Mouse (Mus musculus) T-helper 1 cell (primary cell): ENCODE measurements around the gene Acsbg1.

Experiments used
- in situ Hi-C: fragments of 300-600 bp; cut with MboI, MseI; formaldehyde crosslinking; loops from one replicate; pipeline ENCODE4 v1.15.1; 2025; ENCODE audit warnings: high pct_unique_total_duplicates

Gene Acsbg1

DNA sequence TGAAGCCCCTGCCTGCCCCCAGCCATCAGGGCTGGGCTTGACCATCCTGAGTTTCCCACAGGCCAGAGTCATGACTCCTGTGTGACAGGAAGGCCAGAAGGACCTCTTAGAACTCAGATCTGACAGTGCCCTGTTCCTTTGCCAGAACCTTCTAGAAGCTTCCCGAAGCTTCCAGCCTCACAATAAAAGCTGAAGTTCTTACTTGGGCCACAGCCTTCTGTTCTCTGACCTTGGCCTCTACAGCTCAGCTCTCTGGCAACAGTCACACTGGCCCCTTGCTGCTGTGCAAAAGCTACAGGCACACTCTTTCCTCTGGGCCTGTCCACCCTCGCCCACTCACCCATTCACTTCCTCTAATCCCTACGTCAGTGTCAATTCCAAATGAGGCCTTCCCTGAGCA lies 10.3 kb upstream of the Acsbg1 start:
- in situ Hi-C loops: loop anchor here (25.0 kb wide), 1 partner anchor 685 kb away; the partner anchor contains the start of gene Elmod1

DNA sequence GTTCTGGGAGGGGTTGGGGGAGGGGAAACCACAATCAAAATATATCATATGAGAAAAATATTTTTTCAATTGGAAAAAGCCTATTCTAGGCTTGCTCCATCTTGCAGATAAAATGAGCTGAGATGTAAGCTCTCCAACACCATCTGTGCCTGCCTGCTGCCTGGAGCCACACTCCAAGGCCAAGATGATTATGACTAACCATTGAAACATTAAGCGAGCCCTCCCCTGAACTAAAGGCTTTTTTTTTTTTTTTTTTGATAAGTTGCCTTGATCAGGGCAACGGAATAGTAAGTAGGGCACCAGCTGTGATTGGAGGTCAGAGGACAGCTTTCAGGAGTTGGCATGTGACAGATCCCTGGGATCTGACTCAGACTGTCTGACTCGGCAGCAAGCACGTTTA lies 6.8 kb upstream of the Acsbg1 start:
- in situ Hi-C loops: loop anchor here (25.0 kb wide), 1 partner anchor 681 kb away; the partner anchor contains the start of gene Elmod1

DNA sequence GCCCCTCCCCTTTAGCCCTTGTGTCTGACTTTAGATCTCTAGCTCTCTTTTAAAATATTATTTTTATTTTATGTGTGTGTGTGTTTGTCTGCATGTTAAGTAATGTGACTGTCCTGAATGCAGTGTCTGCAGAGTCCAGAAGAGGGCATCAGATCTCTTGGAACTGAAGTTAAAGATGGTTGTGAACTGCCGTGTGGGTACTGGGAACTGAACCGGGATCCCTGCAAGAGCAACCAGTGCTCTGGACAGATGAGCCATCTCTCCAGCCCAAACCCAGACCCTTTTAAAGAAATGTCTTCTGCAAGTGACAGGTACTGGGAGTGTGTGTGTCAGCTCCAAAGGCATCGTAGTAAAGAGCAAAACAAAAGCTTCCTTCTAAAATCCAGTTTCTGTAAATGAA lies 4.4 kb upstream of the Acsbg1 start:
- in situ Hi-C loops: loop anchor here (25.0 kb wide), 1 partner anchor 679 kb away; the partner anchor contains the start of gene Elmod1

DNA sequence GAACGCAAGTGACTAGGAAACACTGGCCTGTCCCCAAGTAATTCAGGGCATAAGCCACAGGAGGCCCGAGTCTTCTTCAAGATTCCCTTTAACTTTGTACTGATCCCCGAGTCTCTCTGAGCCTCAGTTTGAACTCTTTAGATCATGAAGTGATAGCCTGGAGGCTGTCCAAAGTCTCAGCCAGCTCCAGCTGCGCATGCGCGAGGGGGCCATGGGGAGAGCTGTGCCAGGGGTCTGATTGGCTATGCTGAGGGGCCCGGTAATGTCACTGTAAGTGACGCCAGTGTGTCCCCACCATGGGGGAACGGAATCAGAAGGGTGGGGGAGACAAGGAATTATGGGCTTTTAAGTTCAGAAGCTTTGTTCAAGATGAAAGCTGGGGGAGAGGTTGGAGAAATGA lies 2.7 kb upstream of the Acsbg1 start:
- in situ Hi-C loops: loop anchor here (25.0 kb wide), 1 partner anchor 677 kb away; the partner anchor contains the start of gene Elmod1

DNA sequence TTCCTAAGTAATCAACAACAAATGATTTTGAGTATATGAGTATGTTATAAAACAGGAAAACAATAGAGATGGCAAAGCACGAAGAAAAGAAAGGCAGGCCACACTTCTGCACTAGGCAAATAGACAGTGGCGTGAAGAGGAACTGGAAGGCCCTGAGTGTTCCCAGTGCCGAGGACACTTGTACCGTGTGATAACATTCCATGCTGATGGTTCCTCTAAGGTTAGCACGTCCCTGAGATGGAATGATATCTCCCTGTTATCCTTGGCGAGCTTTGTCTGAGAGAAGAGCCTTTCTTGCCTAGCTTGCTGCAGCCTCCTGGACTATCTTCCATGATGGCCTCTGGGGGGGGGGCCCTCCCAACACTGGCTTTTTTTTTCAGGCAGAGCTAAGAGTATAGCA lies 2.9 kb downstream of the Acsbg1 start:
- in situ Hi-C loops: loop anchor here (25.0 kb wide), 1 partner anchor 671 kb away; the partner anchor contains the start of gene Elmod1

DNA sequence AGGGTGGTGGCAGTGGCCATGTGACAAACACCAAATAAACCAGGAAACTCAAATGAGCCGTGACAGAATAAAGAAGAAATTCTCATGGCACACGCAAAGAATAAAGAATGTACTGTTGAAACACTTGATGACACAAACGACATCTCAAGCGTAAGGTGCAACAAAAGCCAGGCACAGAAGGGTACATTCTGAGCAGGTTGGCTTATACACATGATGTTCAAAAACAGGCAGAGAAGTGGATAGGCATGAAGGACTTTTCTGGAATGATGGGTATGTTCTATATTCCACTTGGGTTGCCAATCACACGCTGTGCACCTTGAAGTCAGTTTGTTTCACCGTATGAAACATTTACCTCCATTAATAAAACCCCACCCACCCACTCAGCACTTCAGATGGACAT lies 5.3 kb downstream of the Acsbg1 start:
- in situ Hi-C loops: loop anchor here (25.0 kb wide), 1 partner anchor 669 kb away; the partner anchor contains the start of gene Elmod1

DNA sequence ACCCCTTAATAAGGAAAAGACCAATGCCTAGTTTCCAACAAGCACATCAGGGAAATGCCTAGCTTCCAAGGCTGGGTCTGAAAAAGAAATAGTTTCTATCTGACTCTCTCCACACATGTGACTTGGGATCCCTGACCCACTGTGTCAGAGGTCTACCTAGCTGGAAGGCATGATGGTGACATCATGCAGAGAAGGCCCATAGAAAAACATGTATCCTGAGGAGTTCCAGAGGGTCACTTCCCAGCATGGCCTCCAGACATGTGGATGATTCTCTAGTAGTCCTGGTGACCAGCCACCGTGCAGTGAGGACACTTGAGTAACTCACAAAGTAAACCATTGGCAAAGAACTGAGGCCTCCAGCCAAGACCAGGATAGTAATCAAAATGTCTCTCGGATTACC lies 5.8 kb downstream of the Acsbg1 start:
- in situ Hi-C loops: loop anchor here (25.0 kb wide), 1 partner anchor 669 kb away; the partner anchor contains the start of gene Elmod1

DNA sequence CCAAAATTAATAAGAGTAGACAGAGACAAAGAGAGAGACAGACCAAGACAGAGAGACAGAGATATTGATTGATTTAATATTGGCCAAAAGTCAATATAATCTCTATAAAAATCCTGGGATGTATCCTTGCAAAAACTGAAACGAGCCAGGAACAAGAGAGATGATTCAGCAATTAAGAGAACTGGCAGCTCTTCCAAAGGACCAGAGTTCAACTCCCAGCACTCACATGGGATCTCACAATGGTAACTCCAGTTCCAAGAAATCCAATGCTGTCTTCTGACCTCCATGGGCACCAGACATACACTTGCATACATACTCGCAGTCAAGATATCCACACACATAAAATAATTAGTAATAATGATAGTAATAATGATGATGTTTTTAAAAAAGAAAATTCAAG lies 8.9 kb downstream of the Acsbg1 start:
- in situ Hi-C loops: loop anchor here (25.0 kb wide), 1 partner anchor 665 kb away; the partner anchor contains the start of gene Elmod1

DNA sequence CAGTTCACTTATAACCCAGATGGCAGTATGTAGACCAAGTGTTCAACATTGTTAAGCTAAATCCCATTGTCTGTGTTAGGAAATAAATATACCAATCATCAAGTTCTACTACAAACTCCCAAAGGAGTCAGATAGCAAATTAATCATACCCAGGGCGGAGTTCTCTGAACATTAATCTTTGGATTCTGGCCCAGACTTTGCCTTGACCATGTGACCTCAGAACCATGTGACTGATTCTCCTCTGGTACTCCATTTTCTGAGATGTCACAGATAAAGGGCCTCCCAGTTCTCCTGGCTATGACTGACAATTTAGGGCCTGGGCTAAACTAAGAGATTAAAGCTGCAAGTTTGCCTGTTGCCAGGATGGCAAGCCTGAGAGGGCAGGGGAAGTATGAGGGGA lies 12.3 kb downstream of the Acsbg1 start:
- in situ Hi-C loops: no loop called here

DNA sequence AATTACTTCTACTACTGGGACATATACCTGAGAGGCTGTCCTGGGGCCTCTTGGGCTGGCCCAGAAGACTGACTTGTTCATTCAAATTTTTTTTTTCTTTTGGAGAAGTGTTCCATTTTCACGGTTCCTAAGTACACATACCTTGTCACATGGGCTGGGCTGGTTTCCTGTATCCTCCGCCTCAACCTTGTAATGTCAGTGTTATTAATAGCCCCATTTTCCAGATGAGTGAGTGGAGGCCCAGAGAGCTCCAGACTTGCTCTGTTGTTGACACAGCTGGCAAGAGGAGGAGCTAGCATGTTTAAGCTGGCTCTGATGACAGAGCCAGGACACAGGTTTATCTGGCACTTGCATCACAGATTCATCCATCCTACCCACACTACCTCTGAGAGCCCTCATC lies 14.2 kb downstream of the Acsbg1 start:
- in situ Hi-C loops: no loop called here

DNA sequence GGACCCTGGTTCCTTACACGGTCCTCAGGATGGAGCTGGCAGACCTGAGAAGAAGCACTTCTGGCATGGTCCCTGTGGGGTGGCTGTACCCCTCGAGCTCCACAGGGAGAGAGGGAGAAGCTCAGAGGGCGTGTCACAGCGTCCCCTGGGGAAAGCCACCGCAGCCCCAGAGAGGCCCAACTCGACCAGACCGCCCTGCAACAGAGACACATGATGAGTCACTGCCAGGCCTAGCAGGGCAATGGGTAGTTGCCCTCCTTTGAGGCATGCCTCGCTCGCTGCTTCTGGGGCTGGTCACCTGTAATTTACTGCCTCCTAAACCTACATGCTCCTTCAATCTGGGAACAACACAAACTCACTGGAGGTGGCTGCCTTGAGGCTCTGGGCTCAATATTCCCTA lies 15.4 kb downstream of the Acsbg1 start:
- in situ Hi-C loops: no loop called here

DNA sequence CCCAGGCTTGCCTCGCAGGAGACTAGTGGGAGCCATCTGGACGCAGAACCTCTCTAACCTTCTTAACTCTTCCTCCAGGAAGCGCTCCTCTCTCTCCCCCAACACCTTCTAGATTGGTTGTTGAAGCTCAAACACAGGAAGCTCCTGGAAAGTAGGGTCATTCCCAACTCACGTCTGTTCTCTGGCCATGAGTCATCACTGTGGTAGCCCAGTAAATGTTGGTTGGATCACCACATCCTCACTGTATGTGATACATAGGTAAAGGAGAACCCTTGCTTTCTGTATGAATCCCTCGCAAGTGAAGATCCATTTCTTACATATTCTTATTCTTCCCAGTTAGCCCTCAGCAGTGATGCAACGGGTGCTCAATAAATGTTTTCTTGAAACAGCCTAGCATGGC lies 16.1 kb downstream of the Acsbg1 start:
- in situ Hi-C loops: no loop called here

DNA sequence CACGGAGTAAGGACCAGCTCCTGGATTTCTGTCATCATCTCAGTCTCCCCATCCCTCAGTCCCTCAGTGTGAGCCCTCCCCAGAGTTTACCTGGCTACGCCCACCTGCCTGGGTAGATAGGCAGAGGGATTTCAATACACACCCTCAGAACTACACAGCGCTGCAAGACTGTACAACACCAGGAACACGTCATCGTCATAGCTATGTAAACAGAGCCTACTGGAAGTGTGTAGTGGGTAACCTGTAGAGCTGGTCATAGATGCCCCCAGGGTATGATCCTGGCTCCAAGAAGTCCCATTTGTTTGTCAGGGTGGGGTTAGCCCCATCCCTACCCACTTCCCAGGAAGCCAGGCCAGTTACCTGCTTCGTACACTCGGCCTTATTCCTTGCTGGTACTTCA lies 18.5 kb downstream of the Acsbg1 start:
- in situ Hi-C loops: no loop called here

DNA sequence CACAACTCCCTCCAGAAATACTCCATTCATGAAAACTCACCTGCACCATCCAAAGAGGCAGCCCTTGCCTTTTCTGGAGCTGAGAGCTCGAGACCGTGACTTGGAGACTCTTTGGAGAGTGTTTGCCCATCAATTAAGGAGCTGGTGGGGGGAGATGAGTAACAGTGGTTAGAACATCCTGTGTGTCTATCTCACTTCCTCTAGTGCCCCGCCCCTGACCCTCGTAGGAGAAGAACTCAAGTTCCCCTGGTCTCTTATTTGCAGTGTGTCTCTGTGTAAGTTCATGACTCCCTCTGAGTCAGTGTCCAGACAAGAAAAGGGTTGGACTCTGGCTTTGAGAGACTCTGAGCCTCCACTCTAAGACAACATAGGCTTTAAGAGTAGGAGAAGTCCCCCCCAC lies 19.1 kb downstream of the Acsbg1 start:
- in situ Hi-C loops: no loop called here

DNA sequence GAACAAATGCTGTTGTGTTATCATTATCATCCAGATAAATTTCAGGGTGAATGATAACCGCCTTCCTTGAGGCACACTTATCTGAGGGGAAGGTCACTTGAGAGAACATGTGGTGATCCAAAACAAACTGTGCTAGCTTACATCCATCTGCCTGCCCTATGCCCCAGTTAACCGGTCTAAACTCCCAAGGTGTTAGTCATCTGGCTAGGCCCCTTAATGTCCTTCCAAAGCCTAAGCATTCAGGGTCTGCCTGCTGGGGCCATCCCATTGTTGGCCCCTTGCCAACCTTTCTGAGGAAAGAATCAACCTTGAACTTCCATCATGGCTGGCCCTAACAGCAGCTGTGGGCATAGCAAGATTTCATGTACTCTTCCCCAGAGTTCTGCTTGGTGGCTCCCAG lies 19.5 kb downstream of the Acsbg1 start:
- in situ Hi-C loops: no loop called here

DNA sequence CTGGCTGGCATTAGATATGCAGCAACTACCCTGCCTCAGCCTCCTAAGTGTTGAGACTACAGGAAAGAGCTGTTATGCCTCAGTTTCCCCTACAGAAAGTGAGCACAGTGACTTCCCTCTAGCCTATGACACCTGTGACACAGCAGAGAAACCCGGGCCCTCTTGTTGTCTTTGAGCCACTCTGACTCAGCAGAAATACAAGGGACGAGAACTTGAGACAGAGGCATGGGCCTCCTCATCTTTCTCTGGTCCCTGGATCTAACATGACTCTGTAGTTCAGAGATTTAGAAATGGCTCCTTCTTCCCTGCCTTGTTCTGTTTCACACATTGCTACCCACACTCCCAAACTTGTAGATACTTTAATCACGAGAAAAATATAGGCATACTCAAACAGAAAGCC lies 20.1 kb downstream of the Acsbg1 start:
- in situ Hi-C loops: no loop called here

DNA sequence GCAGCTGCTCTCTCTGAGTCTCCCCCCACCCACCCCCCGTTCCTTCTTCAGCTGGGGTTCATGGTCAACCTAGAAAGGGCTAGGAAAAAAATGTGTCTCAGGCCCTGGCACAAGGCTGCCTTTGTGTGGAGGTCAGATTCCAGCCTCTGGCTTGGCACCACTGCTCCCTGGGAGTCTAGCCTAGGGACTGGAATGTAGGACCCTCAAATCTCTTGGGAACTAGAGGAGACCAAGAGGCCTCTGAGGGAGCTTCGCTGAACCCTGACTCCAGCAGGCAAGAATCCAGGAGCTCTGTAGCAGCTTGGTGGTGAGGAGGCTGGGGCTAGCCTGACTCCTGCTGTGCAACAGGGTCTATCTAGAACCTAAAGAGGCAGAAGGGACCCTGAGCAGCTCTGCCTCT lies 22.5 kb downstream of the Acsbg1 start:
- in situ Hi-C loops: no loop called here

DNA sequence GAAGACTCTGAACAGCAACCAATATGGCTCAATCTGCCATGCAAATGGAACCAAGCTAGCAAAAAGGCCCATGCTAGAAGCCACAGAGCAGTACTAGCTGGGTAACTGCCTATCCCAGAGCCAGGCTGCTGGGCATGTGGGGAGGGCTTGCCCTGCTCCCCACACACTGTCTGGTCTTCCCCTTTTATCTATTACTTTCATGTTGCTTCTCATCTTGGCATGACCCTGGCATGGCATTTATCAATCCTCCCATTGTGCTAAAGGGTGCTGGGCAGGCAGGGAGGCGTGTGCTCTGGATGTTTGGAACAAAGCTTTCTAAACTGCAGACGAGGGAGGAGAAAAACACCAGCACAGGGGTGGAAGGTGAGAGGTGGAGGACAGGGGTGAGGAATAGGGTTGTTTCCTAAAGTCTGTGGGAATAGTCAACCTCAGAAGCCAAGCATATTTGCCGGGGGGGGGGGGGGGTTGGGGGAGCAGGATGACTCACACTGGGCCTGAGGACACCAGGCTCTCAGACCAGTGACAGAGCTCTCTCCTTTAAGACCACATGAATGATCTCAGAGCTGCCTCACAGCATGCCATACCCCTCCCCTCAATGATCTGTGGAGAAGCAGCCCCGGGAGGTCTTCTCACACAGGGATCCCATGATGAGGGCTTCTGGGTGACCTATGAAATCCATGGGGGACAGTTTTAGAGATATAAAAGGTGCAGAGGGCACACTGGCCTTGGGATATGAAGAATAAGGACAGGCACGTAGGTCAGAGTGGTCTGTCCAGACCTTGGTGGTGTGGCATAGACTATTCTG lies 24.0 kb downstream of the Acsbg1 start:
- in situ Hi-C loops: no loop called here

DNA sequence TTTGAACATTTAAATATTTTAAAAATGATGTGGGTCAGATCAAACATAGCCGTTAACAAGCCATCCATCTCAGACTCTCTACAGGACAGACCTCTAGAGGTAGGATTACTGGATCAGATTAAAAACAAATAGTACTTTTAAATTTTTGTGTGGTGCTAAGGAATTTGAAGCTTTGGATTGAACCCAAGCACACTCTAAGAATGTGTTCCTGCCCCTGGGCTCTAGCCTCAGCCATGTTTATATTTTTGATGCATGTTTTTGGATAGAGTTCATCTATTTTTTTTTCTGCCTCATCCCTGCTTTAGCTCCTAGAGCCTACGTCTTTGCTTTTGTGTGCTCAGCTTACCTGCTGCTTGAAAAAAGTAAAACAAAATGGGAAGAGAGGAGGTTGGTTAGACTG lies 28.3 kb downstream of the Acsbg1 start:
- in situ Hi-C loops: no loop called here

DNA sequence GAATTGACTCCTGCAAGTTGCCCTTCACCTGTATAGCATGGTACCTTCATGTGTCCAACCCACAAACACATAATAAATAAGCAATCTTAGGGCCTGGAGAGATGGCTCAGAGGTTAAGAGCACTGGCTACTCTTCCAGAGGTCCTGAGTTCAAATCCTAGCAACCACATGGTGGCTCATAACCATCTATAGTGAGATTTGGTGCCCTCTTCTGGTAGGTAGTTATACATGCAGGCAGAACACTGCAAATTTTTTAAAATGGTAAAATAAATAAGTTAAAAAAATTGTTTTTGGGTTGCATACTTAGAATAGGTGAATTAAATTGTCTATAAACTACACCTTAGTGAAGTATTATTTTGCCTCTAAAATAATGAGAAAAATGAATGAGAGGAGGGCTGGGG lies 30.8 kb downstream of the Acsbg1 start:
- in situ Hi-C loops: no loop called here

DNA sequence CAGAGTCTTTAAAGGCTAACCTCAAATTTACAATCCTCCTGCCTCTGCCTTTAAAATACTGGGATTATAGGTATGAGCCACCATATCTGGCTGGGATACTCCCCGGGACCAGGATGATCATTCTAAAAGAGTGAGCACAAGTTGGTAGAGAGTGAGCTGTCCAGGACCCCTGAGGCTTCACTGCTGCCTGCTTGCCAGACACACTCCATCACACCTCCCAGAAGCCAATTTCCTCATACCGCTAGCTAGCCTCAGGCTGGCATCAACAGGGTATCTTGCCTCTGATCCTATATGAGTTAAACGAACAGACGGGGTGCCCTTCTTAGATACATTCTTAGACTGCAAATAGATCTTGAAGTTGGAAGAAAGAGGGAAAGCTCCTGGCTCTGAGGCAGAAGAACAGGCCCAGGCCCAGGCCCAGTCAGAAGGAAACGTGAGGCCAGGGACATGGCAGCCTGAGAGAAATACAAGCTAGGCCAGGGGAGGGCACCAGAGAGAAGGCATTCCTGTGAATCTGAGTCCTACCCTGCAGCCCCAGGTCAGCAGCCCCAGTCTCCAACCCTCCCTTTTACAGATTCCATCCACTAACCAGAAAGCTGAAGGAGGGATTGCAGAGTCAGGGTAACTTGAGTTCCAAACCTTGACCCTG lies 31.9 kb downstream of the Acsbg1 start:
- in situ Hi-C loops: no loop called here

DNA sequence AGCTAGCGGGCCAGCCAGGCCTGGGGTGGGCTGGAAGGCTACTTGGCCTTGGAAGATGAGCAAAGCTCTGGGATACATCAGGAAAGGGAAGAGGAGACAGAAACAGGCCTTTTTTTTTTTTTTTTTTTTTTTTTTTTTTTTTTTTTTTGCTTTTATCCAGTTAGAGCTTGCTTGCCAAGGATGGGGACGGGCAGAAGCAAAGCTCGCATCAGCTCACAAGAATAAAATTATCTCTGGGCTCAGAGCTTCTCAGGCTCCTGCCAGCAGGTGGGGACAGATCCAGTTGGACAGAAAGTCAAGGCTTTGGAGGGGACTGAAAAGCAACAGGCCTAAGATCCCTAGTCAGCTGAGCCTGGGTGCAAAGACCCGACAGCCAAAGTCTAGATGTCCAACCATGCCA lies 32.9 kb downstream of the Acsbg1 start:
- in situ Hi-C loops: no loop called here

DNA sequence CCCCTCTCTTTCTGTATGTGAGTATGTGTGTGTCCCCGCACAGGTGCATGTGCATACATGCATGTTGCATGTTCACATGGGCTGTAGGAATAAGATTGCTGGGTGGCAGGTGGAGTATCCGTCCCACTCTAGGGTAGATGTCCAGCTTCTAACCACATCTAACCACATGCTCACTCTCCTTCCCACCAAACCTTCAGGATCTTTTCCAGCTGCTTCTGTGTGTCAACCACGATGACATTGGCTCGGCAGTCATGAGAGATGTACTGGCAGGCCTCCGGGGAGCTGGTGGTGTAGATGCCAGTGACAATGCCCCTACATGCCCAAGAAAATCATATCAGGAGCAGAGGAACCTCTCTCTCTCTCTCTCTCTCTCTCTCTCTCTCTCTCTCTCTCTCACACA lies 34.4 kb downstream of the Acsbg1 start:
- in situ Hi-C loops: no loop called here
